Mouse (Mus musculus) ES-Bruce4 (cell line): ENCODE measurements around the gene Snap29.

ENCODE experiments used
- CTCF ChIP-seq: IDR thresholded peaks from one replicate; pipeline ENCODE4 v1.8.1; 2011; ENCODE audit warnings: low read depth, low read length
- POLR2A ChIP-seq: IDR thresholded peaks from one replicate; pipeline ENCODE4 v1.8.1; 2011; ENCODE audit warnings: low read length; ENCODE audit not compliant: insufficient read depth

- no peak for TF ChIP-seq CTCF
- TF ChIP-seq POLR2A: no peak
Measured at GRCm38 (mm10) chr16:17460254-17460653, 54.5 kb downstream of the Snap29 start.
